Mouse (Mus musculus): Measurements from ENCODE around the gene Phb2.

DNA sequence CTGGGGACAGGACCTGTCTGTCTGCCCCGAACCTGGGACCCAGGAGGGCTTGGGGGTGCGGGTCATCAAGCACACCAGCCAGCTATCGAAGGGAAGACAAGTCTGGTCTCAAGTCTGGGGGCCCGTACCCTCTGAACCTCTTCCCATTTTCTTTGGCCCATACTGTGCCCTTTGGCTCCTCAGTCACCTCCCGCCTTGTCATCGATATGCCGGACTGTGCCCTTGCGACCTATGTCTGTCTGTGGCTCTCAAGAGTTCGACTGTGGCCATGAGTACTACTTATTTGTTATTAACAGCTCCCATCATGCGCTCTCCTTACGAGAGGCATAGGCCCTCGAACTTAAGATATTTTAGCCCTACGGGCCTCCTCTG is 48.7 kb upstream of the Phb2 start:
- TF ChIP-seq POLR2A (IDR thresholded peaks at IDR 0.05; ENCODE audit: insufficient read depth, low read length) (no peak), CTCF (IDR thresholded peaks at IDR 0.05; ENCODE audit: low read depth, low read length) (no peak), EP300 (IDR thresholded peaks at IDR 0.05; ENCODE audit: insufficient read depth, low read depth, low read length) (no peak)
